Mouse (Mus musculus) cerebellum, adult 2 months (tissue): ENCODE measurements at regions not wholly inside any gene's neighbourhood (a gene's known extent, or its start where the extent isn't known, plus 50 kb on each side); places are given as distances from the start of the nearest gene placed in this dataset.

ENCODE experiments used
- DNase-seq, 2 experiments: peaks; one replicate each; pipeline ENCODE4 v3.0.0; 2021
- H3K27ac ChIP-seq: fragments of 200-500 bp; 2 replicates; pipeline ENCODE4 v1.5.1; 2012; ENCODE audit warnings: low read length, control low read depth, inconsistent platforms; ENCODE audit not compliant: insufficient read depth
- H3K27me3 ChIP-seq: fragments of 200-500 bp; 2 replicates; pipeline ENCODE4 v1.6.1; 2012; ENCODE audit warnings: inconsistent platforms, mild to moderate bottlenecking, low read length, moderate library complexity; ENCODE audit not compliant: control insufficient read depth, insufficient read depth
- H3K4me1 ChIP-seq: fragments of 200-500 bp; 2 replicates; pipeline ENCODE4 v1.6.1; 2011; ENCODE audit warnings: low read length; ENCODE audit not compliant: control insufficient read depth, insufficient read depth
- H3K4me3 ChIP-seq: fragments of 200-500 bp; replicated peaks from 2 replicates; pipeline ENCODE3; 2011; ENCODE audit warnings: mild to moderate bottlenecking, low read depth, low read length, control low read depth; ENCODE audit not compliant: insufficient read depth
- CTCF ChIP-seq: fragments of 200-500 bp; IDR thresholded peaks from 2 replicates; pipeline ENCODE4 v1.5.1; 2011; ENCODE audit warnings: low read depth, mild to moderate bottlenecking, control low read depth, low read length, moderate library complexity, borderline replicate concordance; ENCODE audit not compliant: insufficient read depth
- POLR2A ChIP-seq: fragments of 200-500 bp; IDR thresholded peaks from 2 replicates; pipeline ENCODE4 v1.6.1; 2011; ENCODE audit warnings: low read length, control low read depth, borderline replicate concordance; ENCODE audit not compliant: insufficient read depth
- WGBS: fragments of 180-500 bp; shearing (Covaris S2); methylation state at CpG from one replicate; pipeline ENCODE4 v1.1.7; 2018; 5-methylcytosine and 5-hydroxymethylcytosine counted together

GRCm38 (mm10) chr2:18617520-18617919, 54.7 kb upstream of the Commd3 start:
- Histone ChIP-seq H3K27ac (no peak overlapping the region), H3K27me3 (no peaks in the 10 kb centered on the region; the same call in 1 of the 2 replicates), H3K4me1 (no peaks in the 10 kb centered on the region), H3K4me3 (no peak overlapping the region)
- DNase-seq = no peak
- TF ChIP-seq POLR2A (no peak), CTCF (no peak)
- WGBS = 45% methylated on average over 5 of the region's 5 CpGs

GRCm38 (mm10) chr2:18609868-18610185, 62.4 kb upstream of the Commd3 start:
- Histone ChIP-seq H3K27ac (peak overlapping the region; percentile 34; the same call in 1 of the 2 replicates), H3K4me3 (peak overlapping the region; percentile 56), H3K27me3 (no peaks in the 10 kb centered on the region), H3K4me1 (no peaks in the 10 kb centered on the region)
- 34% methylated on average over 10 of the region's 10 CpGs for WGBS
- no peak for DNase-seq
- no peak for TF ChIP-seq POLR2A
- no peak for TF ChIP-seq CTCF

GRCm38 (mm10) chr2:18609075-18609867, 62.9 kb upstream of the Commd3 start:
- Histone ChIP-seq H3K4me1 (no peaks in the 10 kb centered on the region), H3K4me3 (peak overlapping the region; percentile 56), H3K27me3 (no peaks in the 10 kb centered on the region), H3K27ac (peak overlapping the region; percentile 34)
- WGBS = 3% methylated on average over 51 of the region's 51 CpGs
- TF ChIP-seq CTCF = no peak
- 0 out of 2 replicates have a peak, but pooled peaks have one; percentile 7 for TF ChIP-seq POLR2A
- peak in 1 of 2 experiments; percentile 52 for DNase-seq

GRCm38 (mm10) chr2:18608260-18609074, 63.7 kb upstream of the Commd3 start:
- Histone ChIP-seq H3K27ac (peak overlapping the region; percentile 34), H3K27me3 (no peaks in the 10 kb centered on the region), H3K4me3 (peak overlapping the region; percentile 56), H3K4me1 (no peaks in the 10 kb centered on the region)
- DNase-seq = peak; percentile 54 to 74
- WGBS = 2% methylated on average over 29 of the region's 29 CpGs
- no peak for TF ChIP-seq CTCF
- TF ChIP-seq POLR2A = peak; percentile 2; the same call in 1 of the 2 replicates

- peak in 1 of 2 experiments; percentile 38 for DNase-seq
- TF ChIP-seq CTCF = no peak
- 0 out of 2 replicates have a peak, but pooled peaks have one; percentile 3 for TF ChIP-seq POLR2A
- no peaks in the 10 kb centered on the region for H3K4me1 ChIP-seq
- H3K27ac ChIP-seq = peak overlapping the region; percentile 34
- WGBS = 6% methylated on average over 13 of the region's 14 CpGs
- H3K4me3 ChIP-seq = peak overlapping the region; percentile 56
- no peaks in the 10 kb centered on the region for H3K27me3 ChIP-seq
Measured at GRCm38 (mm10) chr2:18607586-18608259, 64.5 kb upstream of the Commd3 start.

GRCm38 (mm10) chr2:18607088-18607487, 65.1 kb upstream of the Commd3 start:
- Histone ChIP-seq H3K27ac (no peak overlapping the region), H3K4me3 (no peak overlapping the region), H3K4me1 (no peaks in the 10 kb centered on the region), H3K27me3 (no peaks in the 10 kb centered on the region)
- 60% methylated on average over 6 of the region's 6 CpGs for WGBS
- TF ChIP-seq POLR2A (no peak), CTCF (no peak)
- DNase-seq = no peak

GRCm38 (mm10) chr2:18592221-18592620, 80.0 kb upstream of the Commd3 start:
- no peak for DNase-seq
- 92% methylated on average over 4 of the region's 4 CpGs for WGBS
- H3K4me1 ChIP-seq = no peaks in the 10 kb centered on the region
- no peaks in the 10 kb centered on the region for H3K27me3 ChIP-seq
- H3K4me3 ChIP-seq = no peak overlapping the region
- H3K27ac ChIP-seq = no peak overlapping the region
- TF ChIP-seq POLR2A = no peak
- no peak for TF ChIP-seq CTCF
